Mouse (Mus musculus): ENCODE measurements around the gene Lcp2. TPM values are rescaled to one million over a fixed set of nuclear protein-coding genes. Genes with fewer than 3 reads are reported as not detected.

Gene Lcp2
- polyA plus RNA-seq, 1 experiment from 2014 or later: 3.7 TPM

- Histone ChIP-seq H3K27ac (no peak overlapping the region), H3K9me3 (no peaks in the 10 kb centered on the region), H3K4me1 (replicated peaks) (peaks cover 10% of the 10 kb centered on the region; the same call in 1 of the 2 replicates), H3K36me3 (no peaks in the 10 kb centered on the region), H3K9ac (no peak overlapping the region), H3K27me3 (replicated peaks) (no peaks in the 10 kb centered on the region), H3K4me2 (replicated peaks) (no peak overlapping the region), H3K4me3 (replicated peaks) (no peak overlapping the region)
- WGBS: 76% methylated on average over 6 of the region's 6 CpGs
- no peak for ATAC-seq
Measured at GRCm38 (mm10) chr11:34012007-34012652, 34.6 kb upstream of the Lcp2 start.

DNA sequence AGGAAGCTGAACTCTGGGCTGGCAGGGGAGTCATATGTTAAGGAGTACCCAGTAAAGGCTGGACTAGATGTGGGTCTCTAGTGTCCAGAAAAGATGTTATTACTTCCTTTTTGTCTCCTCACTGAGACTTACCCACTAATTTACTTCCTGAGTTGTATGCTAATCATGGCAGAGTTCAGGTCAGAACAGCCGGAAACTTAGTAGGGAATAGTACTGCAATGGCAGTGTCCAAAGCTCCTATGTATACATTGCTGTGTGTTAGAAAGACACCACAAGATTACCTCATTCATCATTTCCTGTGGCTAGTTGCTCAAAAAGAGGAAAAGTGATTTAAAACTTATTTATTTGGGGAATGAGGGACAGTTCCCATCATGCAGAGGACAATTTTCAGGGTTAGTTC lies 21.6 kb upstream of the Lcp2 start:
- 63% methylated on average over 1 of the region's 1 CpGs for WGBS
- Histone ChIP-seq H3K4me1 (replicated peaks) (no peaks in the 10 kb centered on the region), H3K4me2 (replicated peaks) (no peak overlapping the region), H3K27ac (no peak overlapping the region), H3K9ac (no peak overlapping the region), H3K4me3 (replicated peaks) (no peak overlapping the region), H3K27me3 (replicated peaks) (no peaks in the 10 kb centered on the region), H3K9me3 (no peaks in the 10 kb centered on the region), H3K36me3 (no peaks in the 10 kb centered on the region)
- no peak for ATAC-seq

DNA sequence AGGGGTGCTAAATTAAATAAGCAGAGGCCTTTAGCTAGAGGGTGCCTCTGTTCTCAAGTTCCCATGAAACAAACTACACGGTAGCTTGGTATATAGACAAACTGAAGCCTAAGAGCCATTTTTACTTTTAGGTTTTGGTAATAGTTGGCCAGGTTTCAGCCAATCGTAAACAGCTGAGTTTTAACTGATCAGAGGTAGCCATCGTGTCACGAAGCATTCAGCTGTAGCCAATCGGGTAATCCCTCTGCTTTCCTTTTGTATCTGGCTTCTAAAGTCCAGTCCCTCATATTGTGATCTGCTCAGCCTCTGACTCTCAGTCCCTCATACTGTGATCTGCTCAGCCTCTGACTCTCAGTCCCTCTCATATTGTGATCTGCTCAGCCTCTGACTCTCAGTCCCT lies 17.1 kb upstream of the Lcp2 start:
- Histone ChIP-seq H3K9me3 (no peaks in the 10 kb centered on the region), H3K4me1 (replicated peaks) (no peaks in the 10 kb centered on the region), H3K36me3 (no peaks in the 10 kb centered on the region), H3K9ac (no peak overlapping the region), H3K27ac (no peak overlapping the region), H3K4me3 (replicated peaks) (no peak overlapping the region), H3K27me3 (replicated peaks) (no peaks in the 10 kb centered on the region), H3K4me2 (replicated peaks) (no peak overlapping the region)
- WGBS: 68% methylated on average over 5 of the region's 5 CpGs
- ATAC-seq: no peak

DNA sequence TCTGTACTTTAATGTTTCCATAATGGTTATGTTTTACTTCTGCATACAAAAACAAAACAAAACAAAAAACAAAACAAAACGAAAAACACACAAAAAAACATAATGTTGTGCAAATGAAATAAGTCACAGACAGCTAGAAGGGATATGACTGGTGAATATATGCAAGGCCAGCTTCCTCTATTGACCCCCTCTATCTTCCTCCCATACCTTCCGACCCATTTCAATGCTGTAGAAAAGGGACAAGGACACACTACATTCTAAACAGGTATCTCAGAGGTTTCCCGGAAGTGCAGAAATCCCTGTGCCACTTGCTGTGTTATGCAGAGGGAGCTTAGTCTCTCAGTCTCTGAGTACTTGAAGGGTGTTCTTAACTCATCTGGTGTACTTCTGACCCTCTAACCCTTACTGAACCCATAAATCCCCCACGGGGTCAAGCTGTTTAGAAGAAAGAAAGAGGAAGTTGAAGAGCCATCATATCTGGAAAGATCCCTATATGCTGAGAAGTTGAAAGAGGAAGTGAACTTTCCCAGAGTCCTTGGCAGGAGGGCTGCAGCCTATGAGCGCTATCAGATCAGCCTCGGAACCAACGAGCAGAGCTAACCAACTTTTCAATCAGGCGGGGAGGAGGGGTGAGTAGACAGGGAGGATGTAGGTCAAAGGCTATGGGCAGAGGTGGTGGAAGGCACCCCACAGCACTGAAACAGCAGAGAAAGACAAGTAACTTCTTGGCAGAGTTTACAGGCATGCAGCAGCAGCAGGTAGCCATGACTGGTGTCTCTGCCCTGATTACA lies 15.5 kb upstream of the Lcp2 start:
- H3K9ac ChIP-seq: no peak overlapping the region
- 49% methylated on average over 8 of the region's 8 CpGs for WGBS
- H3K27ac ChIP-seq: no peak overlapping the region
- no peak overlapping the region for H3K4me3 ChIP-seq (replicated peaks)
- H3K9me3 ChIP-seq: no peaks in the 10 kb centered on the region
- no peaks in the 10 kb centered on the region for H3K4me1 ChIP-seq (replicated peaks)
- no peaks in the 10 kb centered on the region for H3K27me3 ChIP-seq (replicated peaks)
- H3K36me3 ChIP-seq: no peaks in the 10 kb centered on the region
- no peak overlapping the region for H3K4me2 ChIP-seq (replicated peaks)
- ATAC-seq: 0 out of 2 replicates have a peak, but pooled peaks have one; percentile 17

GRCm38 (mm10) chr11:34034008-34034505 lies 12.7 kb upstream of the Lcp2 start:
- 79% methylated on average over 5 of the region's 5 CpGs for WGBS
- no peaks in the 10 kb centered on the region for H3K4me1 ChIP-seq (replicated peaks)
- no peak for ATAC-seq
- no peak overlapping the region for H3K9ac ChIP-seq
- H3K27ac ChIP-seq: no peak overlapping the region
- no peak overlapping the region for H3K4me2 ChIP-seq (replicated peaks)
- no peaks in the 10 kb centered on the region for H3K36me3 ChIP-seq
- H3K27me3 ChIP-seq (replicated peaks): no peaks in the 10 kb centered on the region
- no peaks in the 10 kb centered on the region for H3K9me3 ChIP-seq
- H3K4me3 ChIP-seq (replicated peaks): no peak overlapping the region

- Histone ChIP-seq H3K4me2 (replicated peaks) (no peak overlapping the region), H3K9me3 (no peaks in the 10 kb centered on the region), H3K4me1 (replicated peaks) (no peaks in the 10 kb centered on the region), H3K27ac (no peak overlapping the region), H3K9ac (no peak overlapping the region), H3K27me3 (replicated peaks) (no peaks in the 10 kb centered on the region), H3K4me3 (replicated peaks) (no peak overlapping the region), H3K36me3 (no peaks in the 10 kb centered on the region)
- WGBS: 68% methylated on average over 2 of the region's 2 CpGs
- no peak for ATAC-seq
Measured at GRCm38 (mm10) chr11:34034794-34035193, 11.9 kb upstream of the Lcp2 start.

DNA sequence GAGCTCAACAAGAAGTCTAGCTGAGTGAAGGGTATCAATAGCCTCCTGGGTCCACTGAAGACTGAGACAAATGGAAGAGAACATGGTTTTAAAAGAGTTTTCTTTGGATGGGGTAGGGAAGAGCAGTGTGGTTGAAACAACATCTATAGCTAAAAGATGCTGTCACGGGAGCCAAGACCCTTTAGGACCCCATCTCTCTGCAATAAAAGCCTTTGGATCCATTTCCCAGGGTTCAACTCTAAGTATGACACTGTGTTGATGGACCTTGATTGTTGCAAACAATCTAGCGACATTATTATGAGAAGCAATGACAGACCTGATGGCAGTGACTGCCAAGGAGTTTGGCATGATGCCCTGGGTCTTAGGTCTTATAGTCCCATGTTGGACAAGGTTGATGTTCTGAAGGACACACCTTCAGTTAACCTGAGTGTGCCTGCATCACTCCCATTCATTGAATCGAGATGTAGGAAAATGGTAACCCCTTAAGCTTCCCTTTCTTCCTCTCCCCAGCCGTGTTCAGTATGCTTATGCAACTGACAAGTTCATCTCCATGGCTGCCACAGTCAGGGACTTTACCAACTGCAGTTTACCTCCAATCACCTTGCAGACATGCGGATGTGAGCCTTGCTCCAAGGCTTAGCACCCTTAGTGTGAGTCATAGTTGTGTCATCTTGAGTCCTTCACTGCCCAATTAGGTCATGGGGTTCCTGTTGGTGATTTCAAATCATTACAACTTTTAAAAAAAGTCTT lies 10.6 kb upstream of the Lcp2 start:
- WGBS: 89% methylated on average over 5 of the region's 5 CpGs
- no peaks in the 10 kb centered on the region for H3K4me1 ChIP-seq (replicated peaks)
- H3K27ac ChIP-seq: no peak overlapping the region
- H3K36me3 ChIP-seq: no peaks in the 10 kb centered on the region
- ATAC-seq: no peak
- H3K4me2 ChIP-seq (replicated peaks): no peak overlapping the region
- no peaks in the 10 kb centered on the region for H3K9me3 ChIP-seq
- no peak overlapping the region for H3K9ac ChIP-seq
- H3K4me3 ChIP-seq (replicated peaks): no peak overlapping the region
- H3K27me3 ChIP-seq (replicated peaks): no peaks in the 10 kb centered on the region

GRCm38 (mm10) chr11:34040061-34040460 lies 6.7 kb upstream of the Lcp2 start:
- H3K4me2 ChIP-seq (replicated peaks): no peak overlapping the region
- no peaks in the 10 kb centered on the region for H3K9me3 ChIP-seq
- no peaks in the 10 kb centered on the region for H3K4me1 ChIP-seq (replicated peaks)
- no peak overlapping the region for H3K27ac ChIP-seq
- H3K27me3 ChIP-seq (replicated peaks): no peaks in the 10 kb centered on the region
- ATAC-seq: no peak
- no peak overlapping the region for H3K9ac ChIP-seq
- WGBS: 76% methylated on average over 5 of the region's 5 CpGs
- H3K36me3 ChIP-seq: no peaks in the 10 kb centered on the region
- H3K4me3 ChIP-seq (replicated peaks): no peak overlapping the region

DNA sequence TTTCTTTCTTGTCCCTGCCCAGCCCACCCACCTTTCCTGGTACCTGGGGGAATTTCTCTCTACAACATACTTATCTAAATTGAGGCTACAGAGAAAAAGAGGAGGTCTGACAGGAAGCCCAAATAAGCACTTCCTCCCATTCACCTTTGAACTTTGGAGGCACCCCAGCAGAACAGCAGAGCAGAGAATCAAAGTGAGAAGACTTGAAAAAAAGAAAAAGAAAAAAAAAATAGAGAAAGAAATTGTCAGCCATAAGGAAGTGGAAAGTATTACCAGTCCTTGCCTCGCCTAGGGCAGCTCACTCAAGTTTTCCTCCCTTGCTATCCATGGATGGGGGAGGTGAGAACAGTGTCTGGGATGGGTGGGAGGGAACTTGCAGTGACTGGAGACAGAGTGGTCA lies 3.9 kb upstream of the Lcp2 start:
- Histone ChIP-seq H3K4me1 (replicated peaks) (no peaks in the 10 kb centered on the region), H3K27me3 (replicated peaks) (no peaks in the 10 kb centered on the region), H3K4me2 (replicated peaks) (no peak overlapping the region), H3K36me3 (no peaks in the 10 kb centered on the region), H3K4me3 (replicated peaks) (no peak overlapping the region), H3K9ac (no peak overlapping the region), H3K27ac (no peak overlapping the region), H3K9me3 (no peaks in the 10 kb centered on the region)
- no peak for ATAC-seq
- 71% methylated on average over 1 of the region's 1 CpGs for WGBS

GRCm38 (mm10) chr11:34047542-34047937 lies 820 bp downstream of the Lcp2 start:
- H3K4me3 ChIP-seq (replicated peaks): no peak overlapping the region
- no peaks in the 10 kb centered on the region for H3K9me3 ChIP-seq
- no peak overlapping the region for H3K4me2 ChIP-seq (replicated peaks)
- H3K9ac ChIP-seq: no peak overlapping the region
- no peaks in the 10 kb centered on the region for H3K27me3 ChIP-seq (replicated peaks)
- no peak for ATAC-seq
- WGBS: 83% methylated on average over 5 of the region's 5 CpGs
- H3K36me3 ChIP-seq: no peaks in the 10 kb centered on the region
- no peaks in the 10 kb centered on the region for H3K4me1 ChIP-seq (replicated peaks)
- H3K27ac ChIP-seq: no peak overlapping the region

GRCm38 (mm10) chr11:34048375-34049124 lies 1.8 kb downstream of the Lcp2 start:
- no peak for ATAC-seq
- Histone ChIP-seq H3K27ac (no peak overlapping the region), H3K27me3 (replicated peaks) (no peaks in the 10 kb centered on the region), H3K9ac (no peak overlapping the region), H3K4me2 (replicated peaks) (no peak overlapping the region), H3K4me1 (replicated peaks) (no peaks in the 10 kb centered on the region), H3K9me3 (no peaks in the 10 kb centered on the region), H3K4me3 (replicated peaks) (no peak overlapping the region), H3K36me3 (no peaks in the 10 kb centered on the region)
- 88% methylated on average over 8 of the region's 8 CpGs for WGBS

DNA sequence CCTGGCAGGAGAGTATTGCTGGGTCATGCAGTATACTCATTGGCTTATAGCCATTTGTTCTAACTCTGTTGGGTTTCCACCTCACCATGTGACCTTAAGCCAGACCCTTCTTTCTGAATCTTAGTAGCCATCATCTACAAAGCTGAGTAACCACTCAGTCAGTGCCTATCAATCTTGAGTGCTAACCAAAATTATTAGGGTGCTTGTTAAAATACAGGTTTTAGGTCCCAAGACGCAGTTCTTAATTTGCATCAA lies 2.3 kb downstream of the Lcp2 start:
- Histone ChIP-seq H3K9me3 (no peaks in the 10 kb centered on the region), H3K4me1 (replicated peaks) (no peaks in the 10 kb centered on the region), H3K4me3 (replicated peaks) (no peak overlapping the region), H3K4me2 (replicated peaks) (no peak overlapping the region), H3K27ac (no peak overlapping the region), H3K36me3 (no peaks in the 10 kb centered on the region), H3K9ac (no peak overlapping the region), H3K27me3 (replicated peaks) (no peaks in the 10 kb centered on the region)
- WGBS: 90% methylated on average over 1 of the region's 1 CpGs
- ATAC-seq: no peak
